Mouse (Mus musculus) R1 (cell line): ENCODE results near the gene Il1rap.

ENCODE experiments used
- DNase-seq: peaks from one replicate; pipeline ENCODE4 v3.0.0-alpha.2; 2018; ENCODE audit warnings: low read depth, low spot score

The Il1rap gene

DNA sequence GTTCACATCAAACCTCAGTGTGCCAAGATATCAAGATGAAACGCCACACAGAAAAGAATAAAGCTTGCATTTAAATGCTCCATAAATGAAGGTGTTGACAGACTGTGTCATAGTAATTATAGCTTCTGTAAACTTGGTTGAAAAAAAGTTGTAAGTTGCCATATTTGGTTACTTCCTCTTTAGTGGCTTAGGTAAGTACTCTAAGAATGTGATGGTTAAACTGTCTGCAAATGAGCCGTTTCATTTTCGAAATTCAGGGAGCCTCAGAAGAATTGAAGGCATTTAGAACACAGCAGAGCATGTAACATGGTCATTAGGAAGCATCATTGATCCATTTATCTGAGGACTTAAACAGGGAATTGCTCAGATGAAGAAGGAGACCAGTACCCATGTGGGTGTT, 146.6 kb downstream of the Il1rap start:
- DNase-seq = no peak

DNA sequence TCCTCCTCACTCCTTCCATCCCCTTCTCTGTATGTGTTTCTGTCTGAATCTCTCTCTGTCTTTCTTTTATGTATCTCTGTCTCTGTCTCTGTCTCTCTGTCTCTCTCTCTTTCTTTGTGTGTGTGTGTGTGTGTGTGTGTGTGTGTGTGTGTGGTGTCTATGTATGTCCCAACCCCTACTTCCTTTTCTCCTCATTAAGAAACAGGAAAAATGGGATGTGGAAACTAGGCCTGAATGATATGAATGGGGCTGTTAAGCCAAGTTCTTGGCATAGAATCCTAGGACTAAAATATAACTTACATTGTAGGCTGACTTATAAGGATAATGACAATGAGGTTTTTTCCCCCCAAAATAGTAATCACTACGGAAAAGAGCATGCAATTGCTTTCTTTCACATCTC, 149.4 kb downstream of the Il1rap start:
- no peak for DNase-seq

DNA sequence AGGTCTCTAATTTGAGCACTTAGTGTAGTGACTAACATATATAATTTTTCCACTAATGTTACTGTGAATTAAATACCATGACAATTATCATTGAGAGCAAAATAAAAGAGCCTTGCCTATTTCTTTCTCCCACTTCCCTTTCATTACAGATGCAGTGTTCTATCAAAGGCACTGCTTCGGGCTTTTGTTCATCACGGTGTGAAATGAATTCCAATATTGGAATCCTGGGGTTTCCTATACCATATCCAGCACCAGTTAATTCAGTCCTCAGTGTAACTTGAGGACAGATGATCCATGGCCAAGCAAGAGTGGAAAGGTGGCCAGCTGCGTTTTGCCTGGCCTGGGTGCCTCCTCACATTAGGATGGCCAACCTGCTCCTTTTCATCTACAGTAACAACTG, 151.1 kb downstream of the Il1rap start:
- DNase-seq = no peak

DNA sequence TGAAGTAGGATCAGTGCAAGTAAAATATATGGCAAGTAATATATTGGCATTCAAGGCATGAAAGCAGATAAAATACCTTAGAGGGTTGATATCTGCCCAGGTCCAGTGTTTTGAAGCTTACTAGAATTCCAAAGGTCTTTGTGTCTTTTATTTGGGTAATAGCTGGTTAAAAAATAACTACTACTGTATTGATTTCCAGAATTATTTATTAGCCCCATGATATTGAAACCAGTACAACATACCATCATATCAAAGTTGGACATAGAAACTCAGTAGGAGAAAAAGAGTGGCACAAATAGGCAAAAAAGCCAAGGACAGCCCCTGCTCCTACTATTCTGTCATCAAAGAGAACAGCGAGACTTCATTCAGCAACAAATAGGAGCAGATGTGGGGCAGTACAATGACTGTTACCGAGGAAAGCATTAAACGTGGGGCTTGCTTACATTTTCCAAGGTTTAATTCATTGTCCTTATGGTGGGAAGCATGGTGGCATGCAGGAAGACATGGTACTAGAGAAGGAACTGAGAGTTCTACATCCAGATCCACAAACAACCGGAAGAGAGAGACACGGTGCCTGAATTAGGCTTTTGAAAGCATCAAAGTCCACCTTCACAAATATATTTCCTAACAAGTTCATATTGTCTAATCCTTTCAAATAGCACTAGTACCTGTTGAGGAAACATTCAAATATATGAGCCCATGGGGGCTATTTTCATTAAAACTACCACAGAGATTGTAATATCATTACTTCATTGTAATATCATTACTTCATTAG, 174.1 kb downstream of the Il1rap start:
- DNase-seq = no peak

DNA sequence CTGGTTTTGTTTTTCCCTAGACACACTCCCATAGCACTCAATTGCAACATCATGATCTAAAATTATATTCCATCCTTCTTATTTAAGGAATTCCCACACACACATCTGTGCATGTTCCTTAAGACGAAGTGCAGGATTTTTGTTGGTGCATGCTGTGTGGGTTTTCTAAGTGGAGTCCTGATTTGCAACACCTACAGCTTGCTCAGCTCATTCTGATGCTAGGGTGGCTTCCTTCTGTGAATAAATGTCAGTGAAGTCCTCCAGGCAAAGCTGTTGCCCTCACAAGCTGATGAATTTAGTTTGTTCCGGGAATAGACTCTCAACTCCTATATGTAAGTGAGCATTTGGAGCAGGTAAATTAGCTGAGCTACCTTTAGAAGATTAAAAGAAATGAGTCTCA, 194.5 kb downstream of the Il1rap start:
- DNase-seq = no peak

DNA sequence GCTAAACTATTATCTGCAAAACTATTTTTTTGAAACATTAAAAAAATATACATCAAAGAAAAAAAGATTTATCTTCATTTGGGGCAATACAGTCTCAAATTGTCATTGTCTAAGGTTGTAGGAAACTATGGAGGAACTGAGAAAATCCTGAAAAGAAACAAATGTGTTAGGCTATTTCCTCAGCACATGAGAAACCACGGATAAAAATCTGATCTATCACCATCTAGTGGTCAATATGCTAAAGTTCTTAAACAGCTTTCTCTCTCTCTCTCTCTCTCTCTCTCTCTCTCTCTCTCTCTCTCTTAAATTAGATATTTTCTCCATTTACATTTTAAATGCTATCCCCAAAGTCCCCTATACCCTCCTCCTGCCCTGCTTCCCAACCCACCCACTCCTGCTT, 195.6 kb downstream of the Il1rap start:
- DNase-seq = no peak
